Mouse (Mus musculus) heart, adult 11 months (tissue): Measurements from ENCODE around the gene Slfn9.
"Not testable (repeated sequence)": the region's sequence is repeated elsewhere in the genome, so short reads cannot be mapped to it uniquely, and the experiment has no call there.

Experiments
- DNase-seq: peaks from one replicate; pipeline ENCODE4 v3.0.0; 2022

The Slfn9 gene

DNA sequence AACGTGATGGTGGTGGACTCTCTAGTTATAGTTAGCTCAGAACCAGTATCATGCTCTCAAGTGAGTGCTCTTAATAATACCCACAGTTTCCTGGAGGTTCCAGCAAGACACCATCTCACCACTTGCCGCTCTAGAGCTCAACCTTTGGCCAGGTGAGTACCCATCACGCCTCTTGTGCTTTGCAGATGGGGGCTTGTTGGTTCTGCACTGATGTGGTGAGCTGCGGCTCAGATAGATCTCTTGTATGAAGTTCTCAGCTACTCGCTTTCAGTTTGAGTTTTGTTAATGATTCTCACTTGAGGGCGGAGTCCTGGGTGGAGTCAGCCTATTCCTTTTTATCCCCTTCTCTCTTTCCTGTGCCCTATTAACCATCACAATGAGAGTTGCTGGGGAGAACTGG is 37.0 kb downstream of the Slfn9 start:
- DNase-seq = no peak

DNA sequence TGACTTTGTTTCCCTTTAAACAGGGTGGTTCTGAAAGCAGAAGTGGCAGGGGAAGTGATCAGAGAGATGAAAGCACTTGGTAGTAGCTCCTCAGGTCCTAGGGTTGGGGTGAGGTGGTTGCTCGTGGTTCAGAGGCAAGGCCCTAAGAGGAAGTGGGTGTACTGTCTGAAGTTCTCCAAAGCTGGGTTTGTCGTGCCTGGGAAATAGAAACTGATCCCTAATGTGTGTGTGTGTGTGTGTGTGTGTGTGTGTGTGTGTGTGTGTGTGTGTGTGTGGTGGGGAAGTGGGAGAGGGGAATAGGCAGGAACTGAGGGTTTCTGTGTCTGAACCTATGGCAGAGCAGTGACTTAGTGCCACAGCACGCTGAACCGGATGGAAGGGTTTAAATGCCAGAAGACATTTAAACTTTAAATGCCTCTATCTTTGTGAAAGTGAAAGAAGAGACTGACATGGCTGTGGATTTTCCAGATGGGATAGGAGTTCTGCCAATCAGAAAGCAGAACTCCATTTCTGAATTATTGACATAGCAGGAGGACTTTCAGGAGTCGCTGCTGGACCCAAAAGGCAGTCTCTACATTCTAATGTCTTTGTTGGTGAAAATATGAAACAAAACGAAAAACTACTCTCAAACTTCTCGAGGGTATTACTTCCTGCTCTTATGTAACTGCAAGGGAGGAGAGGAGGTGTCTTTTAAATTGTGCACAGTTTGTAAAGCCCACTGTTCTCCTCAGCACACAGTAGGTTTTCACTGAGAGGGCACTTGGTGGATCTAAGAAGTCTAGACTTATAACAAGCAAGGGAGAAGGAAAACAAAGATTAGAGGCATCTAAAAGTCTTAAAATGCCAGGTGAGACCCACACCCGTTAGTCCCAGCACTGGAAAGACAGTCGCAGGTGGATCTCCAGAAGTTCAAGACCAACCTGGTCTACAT is 38.8 kb downstream of the Slfn9 start:
- DNase-seq = peak; percentile 96

DNA sequence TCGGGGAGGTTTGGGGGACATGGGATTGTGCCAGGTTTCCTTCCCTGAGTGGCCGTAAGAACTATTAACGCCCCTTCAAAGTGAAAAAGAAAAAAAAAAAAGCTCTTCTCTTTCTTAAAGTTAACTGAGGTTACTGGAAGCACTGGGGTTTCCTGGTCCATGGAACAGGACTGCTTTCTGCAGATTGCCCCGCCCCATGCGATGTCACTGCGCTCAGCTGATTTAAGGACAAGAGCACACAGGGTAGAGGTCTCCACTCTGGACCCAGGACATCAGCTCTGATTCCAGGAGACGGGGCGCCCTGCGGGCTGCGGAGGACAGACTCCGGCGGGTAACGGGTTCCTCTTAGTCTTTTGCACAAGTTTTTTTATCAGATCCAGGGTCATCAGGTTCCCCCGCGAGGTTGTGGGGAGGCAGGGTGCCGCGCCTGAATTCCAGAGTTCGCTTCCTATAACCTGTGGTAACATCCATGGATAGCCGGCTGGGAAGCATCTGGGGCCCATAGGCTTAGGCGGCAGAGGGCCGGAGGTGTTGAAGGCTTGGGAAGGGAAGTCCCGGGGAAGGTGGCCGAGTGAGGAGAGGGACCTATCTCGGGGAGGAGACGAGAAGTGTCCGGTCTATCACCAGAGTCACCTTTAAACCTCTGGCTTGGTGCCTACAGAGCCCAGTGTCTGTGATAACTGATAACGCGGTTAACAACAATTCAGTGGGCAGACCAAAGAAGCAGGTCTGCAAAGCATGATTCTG is 39.6 kb downstream of the Slfn9 start:
- DNase-seq = peak; percentile 99

GRCm38 (mm10) chr11:82950736-82951481 is 40.7 kb downstream of the Slfn9 start, which contains the start of gene Slfn5:
Gene Slfn5 (plus strand): TSS chr11:82951349.
- DNase-seq = peak; percentile 99

- peak; percentile 97 for DNase-seq
Measured at GRCm38 (mm10) chr11:82949036-82949435, 42.6 kb downstream of the Slfn9 start.

DNA sequence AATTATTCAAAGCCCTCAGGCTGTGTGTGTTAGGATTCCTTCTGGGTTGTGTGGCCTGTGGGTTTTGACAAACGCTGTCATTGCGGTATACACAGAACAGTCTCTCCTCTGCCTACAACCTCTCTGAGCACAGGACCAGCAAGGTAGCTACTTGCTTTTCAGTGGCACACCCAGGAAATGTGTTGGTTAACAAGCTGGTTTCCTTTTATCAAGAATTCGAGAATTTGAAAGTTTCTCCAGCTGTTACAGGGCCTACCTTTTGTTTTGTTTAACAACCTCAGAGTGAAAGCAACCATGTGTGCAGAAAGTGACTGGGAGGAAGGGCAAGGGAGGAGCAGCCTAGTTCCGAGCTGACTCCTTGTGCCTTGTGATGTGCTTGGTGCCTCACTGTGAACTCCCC is 44.2 kb downstream of the Slfn9 start:
- DNase-seq = peak; percentile 93

- no peak for DNase-seq
Measured at GRCm38 (mm10) chr11:82945636-82946035, 46.0 kb downstream of the Slfn9 start.

GRCm38 (mm10) chr11:82943336-82943735 is 48.3 kb downstream of the Slfn9 start:
- DNase-seq = no peak

GRCm38 (mm10) chr11:82933186-82933585 is 58.4 kb downstream of the Slfn9 start:
- no peak for DNase-seq

DNA sequence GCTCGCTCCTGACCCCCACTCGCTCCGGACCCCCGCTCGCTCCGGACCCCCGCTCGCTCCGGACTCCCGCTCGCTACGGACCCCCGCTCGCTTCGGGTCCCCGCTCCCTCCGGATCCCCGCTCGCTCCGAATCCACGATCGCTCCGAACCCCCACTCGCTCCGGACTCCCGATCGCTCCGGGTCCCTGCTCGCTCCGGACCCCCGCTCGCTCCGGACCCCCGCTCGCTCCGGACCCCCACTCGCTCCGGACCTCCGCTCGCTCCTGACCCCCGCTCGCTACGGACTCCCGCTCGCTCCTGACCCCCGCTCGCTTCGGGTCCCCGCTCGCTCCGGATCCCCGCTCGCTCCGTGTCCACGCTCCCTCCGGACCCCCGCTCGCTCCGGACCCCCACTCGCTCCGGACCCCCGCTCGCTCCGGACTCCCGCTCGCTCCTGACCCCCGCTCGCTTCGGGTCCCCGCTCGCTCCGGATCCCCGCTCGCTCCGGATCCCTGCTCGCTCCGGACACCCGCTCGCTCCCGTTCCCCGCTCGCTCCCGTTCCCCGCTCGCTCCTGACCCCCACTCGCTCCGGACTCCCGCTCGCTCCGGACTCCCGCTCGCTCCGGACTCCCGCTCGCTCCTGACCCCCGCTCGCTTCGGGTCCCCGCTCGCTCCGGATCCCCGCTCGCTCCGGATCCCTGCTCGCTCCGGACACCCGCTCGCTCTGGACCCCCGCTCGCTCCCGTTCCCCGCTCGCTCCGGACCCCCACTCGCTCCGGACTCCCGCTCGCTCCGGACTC is 59.8 kb downstream of the Slfn9 start:
- DNase-seq = not testable (repeated sequence)

DNA sequence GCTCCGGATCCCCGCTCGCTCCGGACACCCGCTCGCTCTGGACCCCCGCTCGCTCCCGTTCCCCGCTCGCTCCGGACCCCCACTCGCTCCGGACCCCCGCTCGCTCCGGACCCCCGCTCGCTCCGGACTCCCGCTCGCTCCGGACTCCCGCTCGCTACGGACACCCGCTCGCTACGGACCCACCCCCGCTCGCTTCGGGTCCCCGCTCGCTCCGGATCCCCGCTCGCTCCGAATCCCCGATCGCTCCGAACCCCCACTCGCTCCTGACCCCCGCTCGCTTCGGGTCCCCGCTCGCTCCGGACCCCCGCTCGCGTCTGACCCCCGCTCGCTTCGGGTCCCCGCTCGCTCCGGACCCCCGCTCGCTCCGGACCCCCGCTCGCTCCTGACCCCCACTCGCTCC is 60.5 kb downstream of the Slfn9 start:
- not testable (repeated sequence) for DNase-seq

GRCm38 (mm10) chr11:82930391-82930955 is 61.2 kb downstream of the Slfn9 start:
- DNase-seq = not testable (repeated sequence)

GRCm38 (mm10) chr11:82929633-82929950 is 62.0 kb downstream of the Slfn9 start:
- DNase-seq = no peak

GRCm38 (mm10) chr11:82928897-82929632 is 62.6 kb downstream of the Slfn9 start:
- peak; percentile 93 for DNase-seq
